Mouse (Mus musculus) erythroblast, embryonic 14.5 days (primary cell): ENCODE results near the gene Shank1.

ENCODE experiments used
- GATA1 ChIP-seq: IDR thresholded peaks from 2 replicates; pipeline ENCODE4 v1.6.1; 2012; ENCODE audit warnings: low read length, inconsistent platforms, mixed read lengths
- TAL1 ChIP-seq: IDR thresholded peaks from 3 replicates; pipeline ENCODE4 v1.6.1; 2012; ENCODE audit warnings: low read length, inconsistent platforms, mixed read lengths

DNA sequence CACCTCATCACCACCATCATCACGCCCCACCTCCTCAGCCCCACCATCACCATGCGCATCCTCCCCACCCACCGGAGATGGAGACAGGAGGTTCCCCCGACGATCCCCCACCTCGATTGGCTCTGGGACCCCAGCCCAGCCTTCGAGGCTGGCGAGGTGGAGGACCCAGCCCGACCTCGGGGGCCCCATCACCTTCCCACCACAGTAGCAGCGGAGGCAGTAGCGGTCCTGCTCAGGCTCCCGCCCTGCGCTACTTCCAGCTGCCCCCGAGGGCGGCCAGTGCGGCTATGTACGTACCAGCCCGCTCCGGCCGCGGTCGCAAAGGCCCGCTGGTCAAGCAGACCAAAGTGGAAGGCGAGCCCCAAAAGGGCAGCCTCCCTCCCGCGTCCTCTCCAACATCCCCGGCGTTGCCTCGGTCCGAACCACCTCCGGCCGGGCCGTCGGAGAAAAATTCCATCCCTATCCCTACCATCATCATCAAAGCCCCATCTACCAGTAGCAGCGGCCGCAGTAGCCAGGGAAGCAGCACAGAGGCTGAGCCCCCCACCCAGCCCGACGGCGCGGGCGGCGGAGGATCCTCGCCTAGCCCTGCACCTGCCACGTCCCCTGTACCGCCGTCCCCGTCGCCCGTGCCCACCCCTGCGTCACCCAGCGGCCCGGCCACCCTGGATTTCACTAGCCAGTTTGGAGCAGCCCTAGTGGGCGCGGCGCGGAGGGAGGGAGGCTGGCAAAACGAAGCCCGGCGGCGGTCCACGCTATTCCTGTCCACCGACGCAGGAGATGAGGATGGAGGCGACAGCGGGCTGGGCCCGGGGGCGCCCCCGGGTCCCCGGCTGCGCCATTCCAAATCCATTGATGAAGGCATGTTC lies 42.1 kb downstream of the Shank1 start:
- no peak for TF ChIP-seq TAL1
- TF ChIP-seq GATA1: no peak
